Mouse (Mus musculus) adrenal gland, adult 8-10 months (tissue): Measurements from ENCODE around the gene Gm20532. TPM values are rescaled to one million over a fixed set of nuclear protein-coding genes. Genes with fewer than 3 reads are reported as not detected.
"Not testable (repeated sequence)": the region's sequence is repeated elsewhere in the genome, so short reads cannot be mapped to it uniquely, and the experiment has no call there.

Experiments used
- DNase-seq: peaks from one replicate; pipeline ENCODE4 v3.0.0; 2022
- microRNA-seq, 2 experiments: library from miRNA; unstranded; fragments of <30 nt; microRNA quantifications; one replicate each; pipeline ENCODE4 v1.2.0; 2022
- total RNA-seq, 4 experiments: library from RNA; stranded (reverse); gene quantifications; 2 replicates each; pipeline ENCODE4 v1.2.4; 2022

Gm20532 gene
- total RNA-seq, 4 experiments from 2014 or later, result not detected

- no peak for DNase-seq
These were observed 71.0 kb downstream of the Gm20532 start for GRCm38 (mm10) chr2:26657426-26657825.

GRCm38 (mm10) chr2:26661143-26661752 lies 74.8 kb downstream of the Gm20532 start:
- DNase-seq, result no peak

GRCm38 (mm10) chr2:26661768-26662508 lies 75.5 kb downstream of the Gm20532 start:
- no peak for DNase-seq

- DNase-seq, result no peak
These were observed 76.1 kb downstream of the Gm20532 start for GRCm38 (mm10) chr2:26662509-26662882.

- no peak for DNase-seq
These were observed 76.7 kb downstream of the Gm20532 start for GRCm38 (mm10) chr2:26663112-26663511.

GRCm38 (mm10) chr2:26663551-26663950 lies 77.1 kb downstream of the Gm20532 start:
- DNase-seq, result not testable (repeated sequence)

GRCm38 (mm10) chr2:26668746-26669145 lies 82.3 kb downstream of the Gm20532 start:
- no peak for DNase-seq

GRCm38 (mm10) chr2:26671182-26671581 lies 84.7 kb downstream of the Gm20532 start, which contains the start of gene Lcn4:
Lcn4 (minus strand) TSS chr2:26671282.
- DNase-seq, result no peak

Small RNAs within 50 kb of the gene (microRNA-seq; reads per million reads assigned to microRNA genes)
- gene Mir126a (0.70 to 1.7 reads per million in 2 experiments), gene Mir126b (0 reads per million in 2 experiments)

Other genes starting within 250 kb of the Gm20532 start
- 10 to 100 TPM; 21.0 to 23.8 (median 21.9) TPM for gene Dnlz, start 234.5 kb upstream of the Gm20532 start, total RNA-seq
- 1 to 10 TPM; 1.1 to 3.4 (median 2.2) TPM for gene Card9, start 225.7 kb upstream of the Gm20532 start, total RNA-seq
- 10 to 100 TPM; 24.7 to 68.1 (median 42.8) TPM for gene Snapc4, start 206.0 kb upstream of the Gm20532 start, total RNA-seq
- gene Entr1, start 197.3 kb upstream of the Gm20532 start, total RNA-seq, result 100 to 1,000 TPM in 3 of 4 experiments, 10 to 100 TPM in 1; 97.8 to 120 (median 110) TPM
- 100 to 1,000 TPM; 138 to 155 (median 142) TPM for gene Pmpca, start 197.3 kb upstream of the Gm20532 start, total RNA-seq
- gene Inpp5e, start 177.4 kb upstream of the Gm20532 start, total RNA-seq, result 10 to 100 TPM; 20.8 to 35.3 (median 24.1) TPM
- 10 to 100 TPM; 62.3 to 73.6 (median 67.1) TPM for gene Sec16a, start 141.4 kb upstream of the Gm20532 start, total RNA-seq
- gene Notch1, start 70.0 kb upstream of the Gm20532 start, total RNA-seq, result 10 to 100 TPM; 23.7 to 32.6 (median 28.4) TPM
- 100 to 1,000 TPM; 105 to 245 (median 172) TPM for gene Egfl7, start 6.6 kb upstream of the Gm20532 start, total RNA-seq
- 100 to 1,000 TPM in 3 of 4 experiments, 10 to 100 TPM in 1; 86.0 to 354 (median 247) TPM for gene Agpat2, start 17.8 kb downstream of the Gm20532 start, total RNA-seq
- gene Fam69b, start 41.8 kb downstream of the Gm20532 start, total RNA-seq, result 10 to 100 TPM in 2 of 4 experiments, 1 to 10 TPM in 2; 9.1 to 11.9 (median 10.4) TPM
- not detected for gene Lcn4, start 84.6 kb downstream of the Gm20532 start, total RNA-seq